Mouse (Mus musculus) heart, postnatal 36 days (tissue): ENCODE measurements around the gene Arfip1. TPM values are rescaled to one million over a fixed set of nuclear protein-coding genes. Genes with fewer than 3 reads are reported as not detected.
A peak's percentile ranks its signal among the peaks of the same experiment; 100 is the strongest.

Experiments used
- DNase-seq, 2 experiments: peaks; one replicate each; pipeline ENCODE4 v3.0.0; 2021 to 2022
- intact Hi-C: fragments of 180-260 bp; cut with DNase I; formaldehyde crosslinking; loops from one replicate; pipeline ENCODE4 v1.15.1; 2025
- total RNA-seq, 2 experiments: library from RNA; stranded (reverse); gene quantifications; 2 replicates each; pipeline ENCODE4 v1.2.3; 2021

The Arfip1 gene
- total RNA-seq, 2 experiments from 2014 or later: 13.8 to 19.5 TPM

DNA sequence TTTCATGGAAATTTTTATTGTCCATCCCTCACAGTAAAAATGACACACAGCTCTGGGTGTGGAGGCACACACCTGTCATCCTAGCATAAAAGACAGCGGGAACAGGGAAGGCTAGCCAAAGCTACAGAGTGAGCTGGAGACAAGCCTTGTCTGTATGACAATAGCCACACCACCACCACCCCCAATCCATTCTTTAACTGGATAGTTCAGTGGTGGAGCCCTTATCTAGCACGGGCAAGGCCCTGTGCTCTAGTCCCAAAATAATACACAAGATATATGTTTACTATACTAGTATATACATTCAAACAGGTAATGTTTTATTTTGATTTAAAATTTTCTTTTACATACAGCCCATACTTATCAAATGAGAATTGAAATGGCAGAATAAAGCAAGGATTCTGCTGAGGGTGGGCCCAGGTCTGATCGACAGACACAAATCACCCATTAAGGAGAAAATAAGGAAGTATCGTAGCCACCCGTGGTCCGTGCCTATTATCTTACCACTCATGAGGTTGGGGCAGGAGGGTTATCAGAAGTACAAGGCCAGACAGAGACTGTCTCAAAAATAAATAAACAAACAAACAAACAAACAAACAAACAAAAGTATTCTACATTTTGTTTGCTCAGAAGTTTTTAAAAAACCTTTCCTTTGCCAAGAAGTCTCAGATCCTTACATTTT lies 116.5 kb downstream of the Arfip1 start:
- DNase-seq: no peak
- intact Hi-C loops: no loop called here

DNA sequence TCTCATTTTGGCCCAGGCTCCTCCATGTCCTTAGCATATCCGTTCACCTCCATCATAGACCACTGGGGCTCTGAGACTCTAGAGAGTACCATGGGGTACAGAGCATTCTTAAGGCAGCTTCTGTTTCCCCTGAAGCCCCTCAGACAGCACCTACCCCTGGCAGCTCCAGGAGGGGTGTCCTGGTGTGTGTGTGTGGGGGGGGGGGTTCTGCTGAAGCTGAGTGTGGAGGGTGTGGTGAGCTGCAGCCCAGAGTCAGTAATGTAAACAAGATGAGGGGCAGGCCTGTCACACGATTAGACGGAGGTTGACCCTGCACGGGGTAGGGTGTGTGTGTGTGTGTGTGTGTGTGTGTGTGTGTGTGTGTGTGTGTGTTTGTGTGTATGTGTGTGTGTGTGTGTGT lies 120.7 kb downstream of the Arfip1 start:
- DNase-seq: no peak
- intact Hi-C loops: no loop called here

DNA sequence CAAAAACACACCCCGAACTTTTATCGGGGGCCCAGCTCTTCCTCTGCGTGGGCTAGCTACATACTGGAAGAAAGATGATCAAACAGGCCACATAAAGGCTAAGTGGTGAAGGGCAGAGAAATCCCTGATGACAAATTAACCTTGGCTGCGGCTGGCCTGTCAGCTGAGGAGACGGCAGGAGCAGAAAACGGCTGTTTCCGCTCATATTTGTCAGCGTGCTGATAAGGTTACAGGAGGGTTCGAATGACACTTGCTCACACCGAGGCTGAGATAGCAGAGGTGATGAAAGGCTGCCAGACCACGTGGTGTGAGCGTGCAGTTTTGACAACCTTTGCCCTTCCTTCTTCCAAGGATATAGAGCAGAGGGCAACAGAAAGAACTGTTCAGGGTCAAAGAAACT lies 121.5 kb downstream of the Arfip1 start:
- intact Hi-C loops: no loop called here
- peak in 1 of 2 experiments; percentile 18 for DNase-seq

DNA sequence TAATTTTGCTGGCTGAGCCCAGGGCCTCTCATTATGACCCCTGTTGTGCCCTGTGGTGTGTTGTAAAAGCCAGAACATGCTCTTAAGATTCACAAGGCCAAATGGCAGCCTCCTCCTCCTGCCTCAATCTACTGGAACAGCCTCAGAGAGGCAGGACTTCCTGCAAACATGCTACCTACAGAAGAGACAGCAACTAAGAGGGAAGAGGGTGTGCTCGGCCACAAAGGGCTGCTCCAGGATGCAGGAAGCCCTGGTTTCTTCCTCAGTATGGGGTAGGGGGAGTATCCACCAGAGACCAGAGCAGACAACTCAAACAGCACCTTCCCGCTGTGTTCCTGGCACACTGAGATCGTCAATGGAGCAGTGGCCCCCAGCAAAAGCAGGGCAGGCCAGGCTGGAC lies 121.9 kb downstream of the Arfip1 start:
- no peak for DNase-seq
- intact Hi-C loops: no loop called here

DNA sequence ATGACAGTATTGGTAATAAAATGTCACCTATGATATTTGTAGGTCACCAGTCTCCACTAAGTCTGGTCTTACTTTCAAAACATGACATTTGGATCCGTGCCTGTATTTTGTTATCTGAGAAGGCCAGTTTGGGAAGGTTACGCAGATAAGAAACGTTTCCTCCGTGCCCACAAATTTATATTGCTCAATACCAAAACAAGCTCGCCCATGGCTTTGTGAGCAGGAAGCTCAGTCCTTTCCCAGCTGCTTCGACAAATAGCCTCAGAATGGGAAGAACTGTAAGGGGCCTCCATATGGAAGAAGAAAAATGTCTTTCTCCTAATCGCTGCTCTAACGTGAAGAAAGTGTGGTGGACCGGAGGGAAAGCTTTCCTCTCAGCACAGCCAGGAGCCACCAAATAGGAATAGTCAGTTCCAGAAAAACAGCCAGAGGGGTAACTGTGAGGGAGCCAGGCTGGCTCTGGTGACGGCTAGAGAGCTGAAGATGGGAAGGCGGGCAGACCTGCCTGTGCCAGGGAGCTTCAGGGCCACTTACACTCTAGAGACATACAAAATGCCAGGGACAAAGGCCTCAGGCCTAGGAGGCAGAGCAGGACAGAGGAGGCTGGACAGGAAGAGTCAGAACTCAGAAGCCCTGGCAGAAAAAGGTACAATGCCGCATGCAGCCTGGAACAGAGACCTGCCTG lies 126.5 kb downstream of the Arfip1 start:
- no peak for DNase-seq
- intact Hi-C loops: no loop called here

DNA sequence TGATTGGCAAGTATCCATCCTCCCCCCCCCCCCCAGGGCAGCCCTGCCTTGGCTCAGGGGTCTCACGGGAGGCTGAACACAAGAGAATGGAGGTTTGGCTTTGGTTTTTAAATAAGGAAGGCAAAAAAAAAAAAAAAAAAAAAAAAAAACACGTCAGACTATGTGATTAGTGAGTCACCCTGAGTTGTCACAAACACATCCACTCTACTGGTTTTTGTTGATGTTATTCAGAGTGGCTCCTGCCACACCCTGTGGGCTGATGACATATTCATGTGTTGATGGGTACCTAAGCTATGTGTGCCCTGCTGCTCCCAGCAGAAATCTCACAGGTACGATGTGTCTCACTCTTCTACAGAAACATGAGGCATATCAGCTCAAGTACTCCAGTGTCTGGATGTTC lies 131.8 kb downstream of the Arfip1 start:
- no peak for DNase-seq
- intact Hi-C loops: no loop called here

DNA sequence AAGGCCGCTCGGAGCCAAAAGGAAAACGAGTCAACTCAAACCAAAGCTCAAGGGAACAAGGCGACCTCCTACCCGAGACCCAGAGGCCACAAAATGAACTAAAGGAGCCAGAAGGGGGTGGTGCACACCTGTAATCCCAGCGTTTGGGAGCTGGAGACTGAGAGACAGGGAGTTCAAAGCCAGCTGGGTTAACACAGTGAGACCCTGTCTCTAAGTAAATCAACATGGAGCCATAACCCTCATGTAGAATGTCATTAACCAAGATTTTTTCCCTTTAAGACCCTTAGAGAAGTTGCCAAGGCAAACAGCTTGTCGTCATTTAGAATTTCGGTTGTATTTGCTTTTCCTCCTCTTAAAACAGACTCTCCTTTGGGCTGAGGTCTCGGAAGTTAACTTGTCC lies 133.4 kb downstream of the Arfip1 start:
- no peak for DNase-seq
- intact Hi-C loops: no loop called here

DNA sequence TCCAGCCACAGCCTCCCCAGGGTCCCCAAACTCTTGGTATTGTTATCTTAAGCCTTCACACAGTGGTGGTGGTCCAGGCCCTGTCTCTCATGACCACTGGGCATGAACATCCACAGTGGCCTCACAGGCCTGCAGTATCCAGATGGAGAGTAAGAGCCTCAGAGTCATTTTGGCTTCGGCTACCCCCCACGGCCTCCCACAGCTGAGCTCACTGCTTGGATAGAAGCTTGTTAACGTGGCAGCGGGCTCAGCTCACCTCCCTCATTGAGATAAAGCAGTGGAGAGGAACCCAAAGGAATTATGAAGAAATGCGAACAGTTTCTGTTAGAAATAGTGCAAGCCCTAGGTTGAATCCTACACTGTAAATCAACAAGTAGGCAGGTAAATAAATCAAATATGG lies 134.6 kb downstream of the Arfip1 start:
- no peak for DNase-seq
- intact Hi-C loops: no loop called here

Other genes starting within 250 kb of the Arfip1 start
- under 1 TPM; 0.58 to 0.87 TPM for gene Fhdc1, start 102.2 kb downstream of the Arfip1 start, total RNA-seq
- under 1 TPM in 1 of 2 experiments, not detected in 1; 0.08 TPM for gene Tigd4, start 10.9 kb upstream of the Arfip1 start, total RNA-seq
- gene Tmem154, start 83.6 kb upstream of the Arfip1 start, total RNA-seq: 1 to 10 TPM; 1.6 to 2.6 TPM
- gene Fbxw7, start 232.6 kb upstream of the Arfip1 start, total RNA-seq: 10 to 100 TPM; 35.3 to 45.3 TPM